Mouse (Mus musculus): ENCODE data around the gene Gpx2. TPM values are rescaled to one million over a fixed set of nuclear protein-coding genes. Genes with fewer than 3 reads are reported as not detected.

Gene Gpx2
- total RNA-seq, 1 experiment from 2014 or later: not detected

DNA sequence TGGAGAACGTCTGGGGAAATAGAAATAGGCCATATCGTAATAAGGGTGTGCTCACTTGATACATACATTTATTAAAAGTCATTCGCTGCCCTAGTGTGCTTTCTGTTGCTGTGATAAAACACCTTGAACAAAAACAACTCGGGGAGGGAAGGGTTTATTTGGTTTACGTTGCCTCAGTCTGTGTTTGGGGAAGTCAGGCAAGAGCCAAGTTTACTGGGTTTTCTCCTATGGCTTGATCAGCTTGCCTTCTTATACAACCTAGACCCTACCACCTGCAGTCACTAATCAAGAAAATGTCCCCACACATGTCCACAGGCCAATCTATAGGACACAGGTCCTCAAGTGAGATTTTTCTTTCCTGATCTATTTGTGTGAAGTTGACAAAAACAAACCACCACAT is 23.8 kb downstream of the Gpx2 start:
- no peak for ATAC-seq (ENCODE audit: extremely low read depth, insufficient number of reproducible peaks, low FRiP score, poor library complexity, severe bottlenecking)

DNA sequence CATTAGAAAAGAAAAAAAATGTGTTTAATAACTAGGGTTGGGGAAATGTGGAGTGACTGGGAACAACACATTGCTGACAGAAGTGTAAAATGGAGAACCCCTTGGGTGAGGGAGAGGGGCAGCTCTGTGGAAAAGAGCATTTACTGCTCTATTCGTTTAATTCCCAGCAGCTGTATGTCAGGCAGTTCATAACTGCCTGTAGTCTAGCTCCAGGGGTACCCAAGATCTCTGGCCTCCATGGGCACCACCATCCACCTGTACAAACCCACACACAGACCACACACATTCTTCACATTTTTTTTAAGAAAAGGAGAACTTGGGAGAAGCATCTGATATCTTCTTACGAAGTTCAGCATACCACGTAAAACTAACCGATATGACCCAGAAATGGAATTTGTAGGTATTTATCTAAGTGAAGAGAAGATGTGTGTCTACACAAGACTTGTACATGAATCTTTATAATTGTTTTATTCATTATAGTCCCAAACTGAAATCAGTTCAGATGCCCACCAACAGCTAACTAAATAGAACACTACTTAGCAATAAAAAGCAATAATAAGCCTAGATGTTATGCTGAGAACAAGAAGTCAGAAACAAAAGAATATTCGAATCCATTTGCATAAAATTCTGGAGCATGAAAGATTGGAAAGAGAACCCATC is 24.4 kb downstream of the Gpx2 start:
- no peak for ATAC-seq (ENCODE audit: extremely low read depth, insufficient number of reproducible peaks, low FRiP score, poor library complexity, severe bottlenecking)

DNA sequence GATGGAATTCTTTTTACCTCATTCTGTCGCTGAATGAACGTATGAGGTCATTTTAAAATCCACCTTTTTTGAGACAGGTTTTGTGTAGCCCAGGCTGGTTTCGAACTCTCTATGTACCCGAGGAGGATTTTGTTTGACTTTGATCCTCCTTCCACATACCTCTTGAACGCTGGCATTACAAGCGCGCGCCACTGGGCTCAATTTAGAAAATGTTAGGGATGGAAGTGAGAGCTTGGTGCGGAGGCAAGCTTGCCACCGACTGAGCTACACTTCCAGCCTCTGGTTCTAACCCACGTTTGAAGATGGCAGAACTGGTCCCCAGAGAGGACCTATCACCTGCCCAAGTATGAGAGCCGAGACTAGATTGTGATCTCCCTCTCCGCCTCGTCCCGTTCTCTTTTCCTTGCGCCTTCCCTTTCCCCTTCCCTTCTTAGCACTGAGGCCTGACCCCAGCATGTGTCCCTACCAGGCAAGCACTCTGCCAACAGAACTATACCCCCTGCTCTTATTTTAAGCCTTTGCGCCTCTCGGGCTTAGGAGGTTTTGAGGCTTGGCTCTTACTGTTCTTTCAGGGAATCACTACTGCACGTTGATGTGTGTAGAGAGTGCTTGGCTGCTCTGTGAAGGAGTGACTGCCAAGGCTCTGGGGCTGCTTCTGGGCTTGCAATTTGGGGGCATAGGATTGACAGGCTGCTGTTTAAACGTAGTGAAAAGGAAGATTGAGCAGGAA is 29.3 kb downstream of the Gpx2 start:
- ATAC-seq (ENCODE audit: extremely low read depth, insufficient number of reproducible peaks, low FRiP score, poor library complexity, severe bottlenecking): no peak

DNA sequence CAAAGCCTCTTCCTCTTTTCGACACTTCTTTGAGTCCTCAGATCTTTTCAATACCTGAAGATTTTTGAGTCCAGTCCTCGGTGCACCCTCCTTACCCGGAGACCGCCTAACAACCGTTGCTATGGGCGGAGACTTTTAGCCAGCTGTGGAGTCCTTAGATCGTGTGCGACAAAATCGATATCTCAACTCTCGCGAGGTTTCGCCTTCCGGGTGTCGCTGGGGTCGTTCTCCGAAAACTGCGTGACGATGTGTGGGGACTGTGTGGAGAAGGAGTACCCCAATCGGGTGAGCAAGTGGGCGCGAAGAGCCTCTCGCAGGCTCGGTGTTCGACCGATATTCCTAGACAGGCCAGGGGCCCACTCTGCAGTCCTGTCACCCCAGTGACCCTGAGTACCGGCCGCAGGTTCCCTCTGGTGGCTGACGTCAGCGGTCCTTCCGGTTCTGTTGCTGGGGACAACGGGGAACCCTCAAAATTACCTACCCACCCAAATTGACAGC is 30.0 kb downstream of the Gpx2 start, which contains the start of the genes Churc1 and Fntb:
Gene Churc1, plus strand, starts transcription at position 185 of the 498 bp plus-strand sequence.
Gene Fntb, plus strand, starts transcription at position 236 of the 498 bp plus-strand sequence.
- peak; percentile 93 for ATAC-seq (ENCODE audit: extremely low read depth, insufficient number of reproducible peaks, low FRiP score, poor library complexity, severe bottlenecking)

DNA sequence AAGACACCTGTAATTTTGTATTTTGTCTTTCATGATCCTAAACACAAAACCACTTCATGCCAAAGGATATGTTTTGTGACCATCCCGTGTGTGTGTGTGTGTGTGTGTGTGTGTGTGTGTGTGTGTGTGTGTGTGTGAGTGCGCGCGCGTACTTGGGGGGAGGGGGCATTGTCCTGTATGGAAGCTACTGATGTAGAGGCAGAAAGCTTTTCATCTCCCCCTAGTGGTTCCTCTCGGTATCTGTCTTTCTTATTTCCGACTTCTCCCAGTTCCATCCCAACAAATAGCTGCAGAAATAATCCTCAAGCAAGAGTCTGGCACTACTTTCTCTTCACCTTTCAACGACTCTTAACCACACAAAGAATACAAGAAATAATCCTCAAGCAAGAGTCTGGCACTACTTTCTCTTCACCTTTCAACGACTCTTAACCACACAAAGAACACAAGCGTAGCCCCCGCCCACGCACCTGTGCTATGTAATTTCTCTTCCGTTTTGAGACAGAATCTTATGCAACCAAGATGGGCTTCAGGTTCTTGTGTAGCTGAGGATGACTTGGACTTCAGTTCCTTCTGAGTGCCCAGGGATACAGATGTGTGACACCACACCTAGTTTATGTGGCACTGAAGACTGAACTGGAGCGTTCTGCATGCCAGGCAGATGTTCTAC is 42.6 kb downstream of the Gpx2 start:
- peak; percentile 39 for ATAC-seq (ENCODE audit: extremely low read depth, insufficient number of reproducible peaks, low FRiP score, poor library complexity, severe bottlenecking)

DNA sequence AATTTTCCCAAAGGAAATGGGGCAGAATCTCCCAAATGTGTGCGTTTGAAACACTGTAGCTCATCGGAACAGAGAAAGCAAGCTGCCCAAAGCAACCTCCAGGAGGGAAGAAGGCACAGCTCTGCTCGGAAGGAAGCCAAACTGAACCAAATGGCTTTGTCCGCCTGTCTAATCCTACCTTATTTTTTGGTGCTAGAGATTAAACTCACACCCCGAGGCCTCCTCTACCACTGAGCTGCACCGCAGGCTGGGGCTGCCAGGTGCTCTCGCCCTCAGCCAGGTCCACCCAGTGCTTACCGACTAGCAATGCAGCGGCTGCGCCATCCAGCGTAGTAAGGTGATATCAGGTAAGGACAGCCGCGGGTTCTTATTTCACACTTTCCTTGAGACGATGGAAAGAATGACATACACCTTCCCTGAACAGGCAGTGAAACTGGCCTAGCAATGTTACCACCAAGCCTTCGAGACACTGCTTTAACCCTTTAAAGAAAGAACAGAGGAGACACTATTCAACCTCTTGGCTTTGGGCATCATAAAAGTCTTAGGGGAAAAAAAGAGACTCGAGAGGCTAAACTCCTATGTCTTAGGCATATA is 44.4 kb downstream of the Gpx2 start:
- no peak for ATAC-seq (ENCODE audit: extremely low read depth, insufficient number of reproducible peaks, low FRiP score, poor library complexity, severe bottlenecking)

Other genes with a start within 250 kb of the Gpx2 start
- gene Sptb, start 85.0 kb downstream of the Gpx2 start, total RNA-seq (2017): 1.4 and 2.0 TPM in 2 replicates
- gene Churc1, start 30.0 kb downstream of the Gpx2 start, total RNA-seq (2017): 31.2 and 49.4 TPM in 2 replicates
- gene Fntb, start 30.0 kb downstream of the Gpx2 start, total RNA-seq (2017): 6.2 and 6.4 TPM in 2 replicates
- gene Rab15, start 27.4 kb upstream of the Gpx2 start, total RNA-seq (2017): not detected in 2 replicates
- 238 and 243 TPM in 2 replicates for gene Max, start 166.6 kb upstream of the Gpx2 start, total RNA-seq (2017)

All from neutrophil, adult 5-6 weeks (primary cell).